Mouse (Mus musculus) right cerebral cortex, postnatal 10 days (tissue): ENCODE results near the gene Nf1.

ENCODE experiments used
- DNase-seq, 2 experiments: peaks; one replicate each; pipeline ENCODE4 v3.0.0; 2021; ENCODE audit warnings: low spot score in 2 of 2

The Nf1 gene

GRCm38 (mm10) chr11:79460756-79461450 lies 121.4 kb downstream of the Nf1 start:
- no peak for DNase-seq

GRCm38 (mm10) chr11:79468097-79468496 lies 128.6 kb downstream of the Nf1 start:
- DNase-seq = no peak

GRCm38 (mm10) chr11:79483392-79483791 lies 143.9 kb downstream of the Nf1 start:
- no peak for DNase-seq

GRCm38 (mm10) chr11:79483876-79484528 lies 144.5 kb downstream of the Nf1 start:
- no peak for DNase-seq

GRCm38 (mm10) chr11:79484721-79485120 lies 145.2 kb downstream of the Nf1 start:
- DNase-seq = no peak

- no peak for DNase-seq
Measured at GRCm38 (mm10) chr11:79494976-79495800, 155.7 kb downstream of the Nf1 start.

- no peak for DNase-seq
Measured at GRCm38 (mm10) chr11:79502917-79503316, 163.4 kb downstream of the Nf1 start.

- DNase-seq = peak; percentile 81 to 89
Measured at GRCm38 (mm10) chr11:79503845-79504244, 164.4 kb downstream of the Nf1 start, which contains the start of gene Omg. Gene Omg (minus strand): TSS chr11:79504084.

GRCm38 (mm10) chr11:79504506-79504905 lies 165.0 kb downstream of the Nf1 start:
- DNase-seq = no peak

GRCm38 (mm10) chr11:79511970-79512369 lies 172.5 kb downstream of the Nf1 start:
- DNase-seq = no peak

- no peak for DNase-seq
Measured at GRCm38 (mm10) chr11:79515331-79515730, 175.8 kb downstream of the Nf1 start.

GRCm38 (mm10) chr11:79515798-79516197 lies 176.3 kb downstream of the Nf1 start:
- DNase-seq = no peak

GRCm38 (mm10) chr11:79519299-79519698 lies 179.8 kb downstream of the Nf1 start:
- no peak for DNase-seq

GRCm38 (mm10) chr11:79519878-79520291 lies 180.4 kb downstream of the Nf1 start:
- peak in 1 of 2 experiments; percentile 74 for DNase-seq

GRCm38 (mm10) chr11:79520772-79521171 lies 181.3 kb downstream of the Nf1 start:
- no peak for DNase-seq

GRCm38 (mm10) chr11:79521930-79522329 lies 182.4 kb downstream of the Nf1 start:
- DNase-seq = no peak

- no peak for DNase-seq
Measured at GRCm38 (mm10) chr11:79522944-79523343, 183.5 kb downstream of the Nf1 start.

GRCm38 (mm10) chr11:79523560-79524309 lies 184.2 kb downstream of the Nf1 start, which contains the start of gene Evi2b:
Gene Evi2b (minus strand): TSS chr11:79523762.
- DNase-seq = no peak

- no peak for DNase-seq
Measured at GRCm38 (mm10) chr11:79524310-79524575, 184.8 kb downstream of the Nf1 start.

- DNase-seq = no peak
Measured at GRCm38 (mm10) chr11:79526549-79526948, 187.1 kb downstream of the Nf1 start.

- DNase-seq = no peak
Measured at GRCm38 (mm10) chr11:79527015-79527738, 187.7 kb downstream of the Nf1 start.
